Mouse (Mus musculus) E14TG2a.4 (cell line): ENCODE data around the gene Arhgap15.

ENCODE experiments used
- CTCF ChIP-seq: conservative IDR thresholded peaks from 2 replicates; pipeline ENCODE4 v1.5.1; 2014; ENCODE audit warnings: low read length
- NANOG ChIP-seq: IDR thresholded peaks from 2 replicates; pipeline ENCODE4 v1.6.1; 2014; ENCODE audit warnings: borderline replicate concordance, low read length, mixed read lengths
- POU5F1 ChIP-seq: IDR thresholded peaks from 2 replicates; pipeline ENCODE4 v1.6.1; 2014; ENCODE audit warnings: low read length, borderline replicate concordance

- TF ChIP-seq CTCF (no peak), POU5F1 (no peak), NANOG (no peak)
These were observed 9.3 kb upstream of the Arhgap15 start for GRCm38 (mm10) chr2:43739190-43739818.
